Mouse (Mus musculus) myocyte (in vitro differentiated cells): ENCODE data around the gene Amh.

Experiments
- CEBPB ChIP-seq: IDR thresholded peaks from 2 replicates; pipeline ENCODE4 v1.6.1; 2011; ENCODE audit warnings: mild to moderate bottlenecking, moderate library complexity; ENCODE audit not compliant: poor library complexity, insufficient read depth, severe bottlenecking
- MAX ChIP-seq: IDR thresholded peaks from one replicate; pipeline ENCODE4 v1.6.1; 2011; ENCODE audit warnings: low read depth, mild to moderate bottlenecking, control low read depth
- POLR2A ChIP-seq: IDR thresholded peaks from one replicate; pipeline ENCODE4 v1.6.1; 2011; ENCODE audit warnings: low read depth, mild to moderate bottlenecking, control low read depth, moderate library complexity; ENCODE audit not compliant: insufficient read length
- POLR2AphosphoS2 ChIP-seq: IDR thresholded peaks from one replicate; pipeline ENCODE4 v1.6.1; 2011; ENCODE audit warnings: low read depth, control low read depth; ENCODE audit not compliant: insufficient read length

- TF ChIP-seq POLR2A, result no peak
- no peak for TF ChIP-seq POLR2AphosphoS2
- TF ChIP-seq MAX, result no peak
- no peak for TF ChIP-seq CEBPB
Measured at GRCm38 (mm10) chr10:80822528-80822927, 17.5 kb downstream of the Amh start.
